Mouse (Mus musculus) B cell, adult 67 days (primary cell): Measurements from ENCODE around the gene Col26a1. TPM values are rescaled to one million over a fixed set of nuclear protein-coding genes. Genes with fewer than 3 reads are reported as not detected.

Source experiments
- total RNA-seq, 2 experiments: library from RNA; stranded (reverse); gene quantifications; 4 replicates each; pipeline ENCODE4 v1.2.4; 2023

Gene Col26a1
- not detected for total RNA-seq

GRCm38 (mm10) chr5:136882788-136883439, at the start of gene Col26a1:
Col26a1 (minus strand) TSS chr5:136883209.

GRCm38 (mm10) chr5:136907991-136908857, 25.2 kb upstream of the Col26a1 start, which contains the start of gene Ift22:
Ift22 (plus strand) TSS chr5:136908150.

GRCm38 (mm10) chr5:136692784-136693183, 190.2 kb downstream of the Col26a1 start, which contains the start of gene Myl10:
Myl10 (plus strand) TSS chr5:136693146.

Other genes starting within 250 kb of the Col26a1 start
- gene Myl10, start 190.1 kb downstream of the Col26a1 start, total RNA-seq = not detected
- 10 to 100 TPM; 18.2 to 33.8 TPM for gene Ift22, start 24.9 kb upstream of the Col26a1 start, total RNA-seq
- 100 to 1,000 TPM; 159 to 173 TPM for gene Fis1, start 70.1 kb upstream of the Col26a1 start, total RNA-seq
- under 1 TPM; 0.64 to 0.68 TPM for gene Cldn15, start 83.4 kb upstream of the Col26a1 start, total RNA-seq
- gene Plod3, start 103.8 kb upstream of the Col26a1 start, total RNA-seq = 10 to 100 TPM; 28.1 to 28.6 TPM
- 10 to 100 TPM; 24.4 to 30.5 TPM for gene Znhit1, start 104.8 kb upstream of the Col26a1 start, total RNA-seq
- gene Vgf, start 143.2 kb upstream of the Col26a1 start, total RNA-seq = under 1 TPM; 0.42 to 0.73 TPM
- 10 to 100 TPM; 19.3 to 19.6 TPM for gene Ap1s1, start 162.9 kb upstream of the Col26a1 start, total RNA-seq
- not detected for gene Serpine1, start 189.1 kb upstream of the Col26a1 start, total RNA-seq
- 10 to 100 TPM; 71.9 to 92.3 TPM for gene Trim56, start 233.0 kb upstream of the Col26a1 start, total RNA-seq